Mouse (Mus musculus): ENCODE measurements at regions not wholly inside any gene's neighbourhood (a gene's known extent, or its start where the extent isn't known, plus 50 kb on each side); places are given as distances from the start of the nearest gene placed in this dataset.
A peak's percentile ranks its signal among the peaks of the same experiment; 100 is the strongest.

GRCm38 (mm10) chr15:42768396-42768795 is 2634.2 kb downstream of the 9330182O14Rik start:
- DNase-seq = no peak

GRCm38 (mm10) chr15:42779903-42780302 is 2645.7 kb downstream of the 9330182O14Rik start:
- no peak for DNase-seq

GRCm38 (mm10) chr15:42801217-42801616 is 2667.1 kb downstream of the 9330182O14Rik start:
- no peak for DNase-seq

GRCm38 (mm10) chr15:42810871-42811490 is 2676.8 kb downstream of the 9330182O14Rik start:
- DNase-seq = no peak

GRCm38 (mm10) chr15:42815026-42815724 is 2681.0 kb downstream of the 9330182O14Rik start:
- no peak for DNase-seq

GRCm38 (mm10) chr15:42838839-42839238 is 2704.7 kb downstream of the 9330182O14Rik start:
- no peak for DNase-seq

- DNase-seq = no peak
Measured at GRCm38 (mm10) chr15:42850003-42850402, 2715.8 kb downstream of the 9330182O14Rik start.

GRCm38 (mm10) chr15:42872491-42872890 is 2738.3 kb downstream of the 9330182O14Rik start:
- no peak for DNase-seq

GRCm38 (mm10) chr15:42894611-42895010 is 2760.4 kb downstream of the 9330182O14Rik start:
- DNase-seq = no peak

GRCm38 (mm10) chr15:42900056-42900455 is 2765.9 kb downstream of the 9330182O14Rik start:
- no peak for DNase-seq

- DNase-seq = no peak
Measured at GRCm38 (mm10) chr15:42901782-42902181, 2767.6 kb downstream of the 9330182O14Rik start.

- DNase-seq = no peak
Measured at GRCm38 (mm10) chr15:42911357-42911756, 2777.2 kb downstream of the 9330182O14Rik start.

- DNase-seq = no peak
Measured at GRCm38 (mm10) chr15:42912880-42913279, 2778.7 kb downstream of the 9330182O14Rik start.

- no peak for DNase-seq
Measured at GRCm38 (mm10) chr15:42913285-42913684, 2779.1 kb downstream of the 9330182O14Rik start.

- peak; percentile 69 for DNase-seq
Measured at GRCm38 (mm10) chr15:42914099-42914498, 2779.9 kb downstream of the 9330182O14Rik start.

- DNase-seq = no peak
Measured at GRCm38 (mm10) chr15:42915195-42915594, 2781.0 kb downstream of the 9330182O14Rik start.

- no peak for DNase-seq
Measured at GRCm38 (mm10) chr15:42921618-42922017, 2787.5 kb downstream of the 9330182O14Rik start.

GRCm38 (mm10) chr15:42928331-42928730 is 2794.2 kb downstream of the 9330182O14Rik start:
- DNase-seq = no peak

- DNase-seq = no peak
Measured at GRCm38 (mm10) chr15:42944610-42945009, 2810.4 kb downstream of the 9330182O14Rik start.

- no peak for DNase-seq
Measured at GRCm38 (mm10) chr15:42955167-42955566, 2821.0 kb downstream of the 9330182O14Rik start.

GRCm38 (mm10) chr15:42962747-42963338 is 2828.7 kb downstream of the 9330182O14Rik start:
- peak; percentile 65 for DNase-seq

GRCm38 (mm10) chr15:42965314-42965713 is 2831.1 kb downstream of the 9330182O14Rik start:
- no peak for DNase-seq

Measured in lung, postnatal 14 days (tissue).